In genomic region chr11:114822727-114823126, GRCm38 (mm10) we compare ENCODE assay signal across 9 mouse cellular contexts. TPM values are rescaled to one million over a fixed set of nuclear protein-coding genes. Genes with fewer than 3 reads are reported as not detected.
DNase-seq lines count a peak whose midpoint lies in the region; ATAC-seq lines count a peak whose summit lies in the region.
"Had no signal": no experiment of that assay in that cellular context is flagged by ENCODE, and none has a peak within 500 bp of the region (broad histone marks: within the 10 kb centered on the region; RNA-seq: fewer than 3 reads in every experiment).

No protein-coding gene starts in this region.

- no peak overlapping the region for H3K4me3 ChIP-seq in forebrain, embryonic 12.5 days (replicated peaks)
- peak overlapping the region; percentile 20; the same call in 1 of the 2 replicates for H3K4me3 ChIP-seq in hindbrain, embryonic 10.5 days

- no peak overlapping the region for H3K4me2 ChIP-seq in forebrain, embryonic 12.5 days

- DNase-seq in heart, adult 18-20 months = peak; percentile 38 to 57
- DNase-seq in heart, postnatal 25 days (ENCODE audit: low spot score) = no peak
- no peak for DNase-seq in hindbrain, embryonic 10.5 days (ENCODE audit: low spot score)
- peak; percentile 76 to 79 for DNase-seq in layer of hippocampus, postnatal 10 days (ENCODE audit: low spot score in 2 of 2)
- peak; percentile 63 for DNase-seq in lung, postnatal 10 days
- DNase-seq in c-Kit-positive CD71-positive TER-119-positive erythroid progenitor cells, embryonic 14.5 days (ENCODE audit: low spot score) = no peak
- no peak for DNase-seq in ovary, postnatal 10 days (ENCODE audit: low spot score)

- intact Hi-C loops in heart, postnatal 25 days (cut with DNase I) = no loop called here

- 0 out of 2 replicates have a peak, but pooled peaks cover 14% of the 10 kb centered on the region for H3K27me3 ChIP-seq in forebrain, embryonic 12.5 days
- H3K27me3 ChIP-seq in hindbrain, embryonic 10.5 days (ENCODE audit: insufficient read depth, poor library complexity, severe bottlenecking) = peaks cover 31% of the 10 kb centered on the region

- WGBS in forebrain, embryonic 12.5 days = 62% methylated on average over 12 of the region's 12 CpGs
- WGBS in hindbrain, embryonic 10.5 days = 50% methylated on average over 12 of the region's 12 CpGs

- peaks cover 29% of the 10 kb centered on the region for H3K4me1 ChIP-seq in forebrain, embryonic 12.5 days
- peaks cover 58% of the 10 kb centered on the region for H3K4me1 ChIP-seq in hindbrain, embryonic 10.5 days (replicated peaks)

- H3K36me3 ChIP-seq in forebrain, embryonic 12.5 days (replicated peaks) = no peaks in the 10 kb centered on the region
- no peaks in the 10 kb centered on the region for H3K36me3 ChIP-seq in hindbrain, embryonic 10.5 days

- no peaks in the 10 kb centered on the region for H3K9me3 ChIP-seq in forebrain, embryonic 12.5 days
- H3K9me3 ChIP-seq in hindbrain, embryonic 10.5 days = peaks cover 10% of the 10 kb centered on the region; the same call in 1 of the 2 replicates

- ATAC-seq in forebrain, embryonic 12.5 days (ENCODE audit: low FRiP score) = no peak; the same call in 1 of the 2 replicates

- H3K27ac ChIP-seq in forebrain, embryonic 12.5 days = peak overlapping the region; percentile 66
- H3K27ac ChIP-seq in hindbrain, embryonic 10.5 days = peak overlapping the region; percentile 81

- no peak overlapping the region for H3K9ac ChIP-seq in forebrain, embryonic 12.5 days

RNA-seq across cellular contexts. Expression of gene Gpr142, which starts 24.0 kb away (rescaled TPM):
- total RNA-seq in heart, adult 18-20 months (2021) = not detected
- not detected for total RNA-seq in heart, postnatal 25 days (2021)
- not detected in 2 replicates for polyA plus RNA-seq in forebrain, embryonic 12.5 days (2016; fragmentation: Nextera tagmentation; extraction: Ambion mirVana)
- 0.37 and 0.77 TPM in 2 replicates for polyA plus RNA-seq in hindbrain, embryonic 10.5 days (2016; fragmentation: Nextera tagmentation; extraction: Ambion mirVana)
- not detected for total RNA-seq in layer of hippocampus, postnatal 10 days (2021)
- total RNA-seq: gastrocnemius, postnatal 4 days had no signal

RNA-seq across cellular contexts. Expression of gene Btbd17, which starts 27.0 kb away (rescaled TPM):
- not detected for total RNA-seq in heart, adult 18-20 months (2021)
- total RNA-seq in heart, postnatal 25 days (2021) = not detected
- polyA plus RNA-seq in forebrain, embryonic 12.5 days (2016; fragmentation: Nextera tagmentation; extraction: Ambion mirVana) = 41.6 and 44.8 TPM in 2 replicates
- 50.8 and 60.0 TPM in 2 replicates for polyA plus RNA-seq in hindbrain, embryonic 10.5 days (2016; fragmentation: Nextera tagmentation; extraction: Ambion mirVana)
- total RNA-seq in layer of hippocampus, postnatal 10 days (2021) = 10 to 100 TPM; 30.4 to 32.9 TPM

RNA-seq across cellular contexts. Expression of gene Gprc5c, which starts 28.2 kb away (rescaled TPM):
- total RNA-seq in heart, adult 18-20 months (2021) = 1 to 10 TPM; 5.1 to 7.5 TPM
- 1 to 10 TPM; 6.4 to 9.7 TPM for total RNA-seq in heart, postnatal 25 days (2021)
- 8.4 and 10.8 TPM in 2 replicates for polyA plus RNA-seq in forebrain, embryonic 12.5 days (2016; fragmentation: Nextera tagmentation; extraction: Ambion mirVana)
- 31.5 and 42.9 TPM in 2 replicates for polyA plus RNA-seq in hindbrain, embryonic 10.5 days (2016; fragmentation: Nextera tagmentation; extraction: Ambion mirVana)
- 1 to 10 TPM; 3.9 to 5.1 TPM for total RNA-seq in layer of hippocampus, postnatal 10 days (2021)

RNA-seq across cellular contexts. Expression of gene Kif19a, which starts 57.5 kb away (rescaled TPM):
- total RNA-seq in heart, adult 18-20 months (2021) = 1 to 10 TPM in 1 of 2 experiments, under 1 TPM in 1; 0.42 to 1.3 TPM
- total RNA-seq in heart, postnatal 25 days (2021) = under 1 TPM; 0.13 to 0.25 TPM
- 0.80 and 1.4 TPM in 2 replicates for polyA plus RNA-seq in forebrain, embryonic 12.5 days (2016; fragmentation: Nextera tagmentation; extraction: Ambion mirVana)
- polyA plus RNA-seq in hindbrain, embryonic 10.5 days (2016; fragmentation: Nextera tagmentation; extraction: Ambion mirVana) = 1.1 and 3.8 TPM in 2 replicates
- total RNA-seq in layer of hippocampus, postnatal 10 days (2021) = 1 to 10 TPM; 6.7 to 8.7 TPM

Comparison
In these comparisons a context has a peak if more than half of its experiments do, and no peak if none do; other contexts are left out.
1. DNase-seq: peak in heart, adult 18-20 months (2 of 2), layer of hippocampus, postnatal 10 days (2 of 2) and lung, postnatal 10 days (single experiment); none in heart, postnatal 25 days (single experiment), hindbrain, embryonic 10.5 days (single experiment), c-Kit-positive CD71-positive TER-119-positive erythroid progenitor cells, embryonic 14.5 days (single experiment) and ovary, postnatal 10 days (single experiment).
2. RNA of gene Btbd17, which starts 27.0 kb away (total RNA-seq): 30.4 to 32.9 TPM in layer of hippocampus, postnatal 10 days; not detected in heart, adult 18-20 months and not detected in heart, postnatal 25 days; every median in the first group is over 10 times any median in the second.